Mouse (Mus musculus) thymus, adult 2 months (tissue): Measurements from ENCODE around the gene Kank1.

Source experiments
- CTCF ChIP-seq: fragments of 200-500 bp; IDR thresholded peaks from 2 replicates; pipeline ENCODE4 v1.5.1; 2012; ENCODE audit warnings: mild to moderate bottlenecking, control low read depth, low read length, moderate library complexity, borderline replicate concordance; ENCODE audit not compliant: control insufficient read depth, poor library complexity, insufficient read depth; ENCODE audit errors: extremely low read depth
- POLR2A ChIP-seq: fragments of 200-500 bp; IDR thresholded peaks from 2 replicates; pipeline ENCODE4 v1.6.1; 2012; ENCODE audit warnings: mild to moderate bottlenecking, low read length, control low read depth, moderate library complexity; ENCODE audit not compliant: control insufficient read depth, poor library complexity, insufficient read depth; ENCODE audit errors: extremely low read depth

DNA sequence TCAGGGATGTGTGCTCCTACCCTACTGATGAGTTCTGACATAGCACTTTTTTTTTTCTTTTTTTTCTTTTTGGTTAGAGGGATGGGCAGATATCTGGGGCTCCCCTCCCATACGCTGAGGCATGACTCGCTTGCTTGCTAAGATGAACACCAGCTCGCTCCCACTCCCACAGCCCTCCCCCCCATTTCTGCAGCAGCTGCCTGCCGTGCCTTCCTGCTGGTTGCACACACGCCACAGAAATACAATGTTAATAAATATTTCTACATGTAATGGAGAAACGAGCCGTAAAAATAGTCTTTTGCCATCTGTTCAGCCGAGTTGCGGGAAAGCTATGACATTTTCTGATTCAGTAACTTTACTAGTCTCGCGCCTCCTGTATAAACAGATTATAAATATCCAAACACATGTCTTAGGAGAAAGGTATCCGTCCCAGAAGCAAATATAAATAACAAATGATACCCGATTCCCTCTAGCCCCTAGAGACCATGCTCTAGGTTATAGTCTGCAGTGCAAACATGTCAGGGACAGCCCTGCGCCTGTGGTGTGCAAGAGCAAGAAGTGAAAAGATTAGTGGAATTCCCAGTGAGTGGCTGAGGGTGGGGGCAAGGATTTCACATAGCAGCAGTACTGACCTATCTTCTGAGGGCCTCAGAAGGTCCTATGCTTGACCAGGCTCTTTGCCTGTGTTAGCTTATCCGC, 114.6 kb downstream of the Kank1 start:
- no peak for TF ChIP-seq CTCF
- TF ChIP-seq POLR2A, result no peak
